Mouse (Mus musculus): ENCODE results near the gene Fam196a.

Fam196a gene

DNA sequence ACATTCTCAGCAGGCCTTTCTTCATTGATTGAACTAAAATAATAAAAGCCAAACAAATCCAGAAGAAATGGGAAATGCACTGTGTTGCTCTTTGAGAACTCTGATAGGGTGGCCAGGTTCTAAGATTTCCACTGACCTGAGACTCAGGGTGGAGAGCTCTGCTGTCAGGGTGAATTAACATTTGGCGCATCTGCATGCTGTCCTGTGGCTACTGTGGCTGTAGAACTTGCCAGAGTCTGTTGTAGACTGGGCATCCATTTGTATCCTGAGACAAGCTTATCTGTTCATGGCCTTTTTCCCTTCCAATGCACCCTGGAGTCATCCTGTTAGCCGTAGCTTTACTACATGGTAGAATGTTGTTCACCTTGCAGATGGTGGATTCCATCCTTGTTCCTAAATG lies 98.2 kb downstream of the Fam196a start:
- no peak for DNase-seq (ENCODE audit: low read depth, low spot score)

Data from R1 (cell line).